Mouse (Mus musculus): Measurements from ENCODE around the gene Cited4. TPM values are rescaled to one million over a fixed set of nuclear protein-coding genes. Genes with fewer than 3 reads are reported as not detected.

Gene Cited4
- polyA plus RNA-seq, 1 experiment from 2014 or later: 1.5 TPM

DNA sequence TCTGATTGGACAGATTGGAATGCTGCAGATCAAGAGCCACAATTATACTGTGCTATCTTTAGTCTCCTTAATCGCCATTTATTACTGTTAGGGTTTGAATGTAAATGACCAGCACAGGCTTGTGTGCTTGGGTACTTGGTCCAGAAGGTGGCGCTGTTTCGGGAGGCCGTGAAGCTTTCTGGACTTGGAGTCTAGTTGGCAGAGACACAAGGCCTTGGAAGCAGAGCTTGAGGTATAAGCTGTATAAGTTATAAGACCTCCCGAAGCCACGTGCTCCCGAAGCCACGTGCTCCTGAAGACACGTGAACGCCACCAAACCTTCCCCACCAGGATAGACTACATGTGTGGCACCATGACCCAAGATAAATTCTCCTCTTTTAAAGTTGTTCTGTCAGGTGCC, 26.3 kb downstream of the Cited4 start:
- ATAC-seq (ENCODE audit: low read depth): no peak; the same call in 1 of the 2 replicates
- no peak overlapping the region for H3K4me3 ChIP-seq (ENCODE audit: low read length)
- 44% methylated on average over 10 of the region's 10 CpGs for WGBS
- no peaks in the 10 kb centered on the region; the same call in 1 of the 2 replicates for H3K36me3 ChIP-seq (ENCODE audit: control insufficient read depth, insufficient read depth, low read length)
- H3K4me1 ChIP-seq (replicated peaks; ENCODE audit: control insufficient read depth, insufficient read depth, low read length): no peaks in the 10 kb centered on the region; the same call in 1 of the 2 replicates
- no peaks in the 10 kb centered on the region for H3K9me3 ChIP-seq (ENCODE audit: control insufficient read depth, low read length)
- H3K4me2 ChIP-seq (ENCODE audit: low read depth, low read length): no peak overlapping the region
- no peaks in the 10 kb centered on the region for H3K27me3 ChIP-seq (ENCODE audit: control insufficient read depth, insufficient read depth, low read depth, low read length)
- no peak overlapping the region for H3K9ac ChIP-seq (ENCODE audit: low read length)
- H3K27ac ChIP-seq (ENCODE audit: low read length): no peak overlapping the region

DNA sequence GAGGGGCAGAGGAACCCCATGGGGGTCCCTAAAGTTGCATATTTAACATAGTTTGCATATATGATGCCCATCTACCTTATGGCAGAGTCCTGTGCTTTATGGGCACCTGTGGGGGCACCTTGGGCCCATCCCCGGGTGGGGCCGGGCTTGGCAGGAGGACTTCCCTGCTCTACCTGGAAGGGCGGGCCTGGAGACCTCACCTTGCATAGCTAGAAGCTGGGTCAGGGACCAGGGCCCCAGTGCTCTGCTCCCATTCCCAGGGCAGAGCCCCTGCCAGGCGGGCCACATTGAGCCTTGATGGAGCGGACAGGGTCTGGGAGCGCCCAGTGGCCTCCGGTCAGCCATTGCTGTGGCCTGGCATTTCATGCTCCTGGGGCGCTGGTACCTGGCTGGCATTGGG, 31.0 kb downstream of the Cited4 start:
- Histone ChIP-seq H3K4me2 (ENCODE audit: low read depth, low read length) (no peak overlapping the region), H3K27ac (ENCODE audit: low read length) (no peak overlapping the region), H3K9ac (ENCODE audit: low read length) (no peak overlapping the region), H3K4me3 (ENCODE audit: low read length) (no peak overlapping the region), H3K36me3 (ENCODE audit: control insufficient read depth, insufficient read depth, low read length) (no peaks in the 10 kb centered on the region; the same call in 1 of the 2 replicates), H3K27me3 (ENCODE audit: control insufficient read depth, insufficient read depth, low read depth, low read length) (peaks cover 10% of the 10 kb centered on the region), H3K4me1 (replicated peaks; ENCODE audit: control insufficient read depth, insufficient read depth, low read length) (no peaks in the 10 kb centered on the region), H3K9me3 (ENCODE audit: control insufficient read depth, low read length) (no peaks in the 10 kb centered on the region)
- WGBS: 88% methylated on average over 8 of the region's 8 CpGs
- ATAC-seq (ENCODE audit: low read depth): no peak

DNA sequence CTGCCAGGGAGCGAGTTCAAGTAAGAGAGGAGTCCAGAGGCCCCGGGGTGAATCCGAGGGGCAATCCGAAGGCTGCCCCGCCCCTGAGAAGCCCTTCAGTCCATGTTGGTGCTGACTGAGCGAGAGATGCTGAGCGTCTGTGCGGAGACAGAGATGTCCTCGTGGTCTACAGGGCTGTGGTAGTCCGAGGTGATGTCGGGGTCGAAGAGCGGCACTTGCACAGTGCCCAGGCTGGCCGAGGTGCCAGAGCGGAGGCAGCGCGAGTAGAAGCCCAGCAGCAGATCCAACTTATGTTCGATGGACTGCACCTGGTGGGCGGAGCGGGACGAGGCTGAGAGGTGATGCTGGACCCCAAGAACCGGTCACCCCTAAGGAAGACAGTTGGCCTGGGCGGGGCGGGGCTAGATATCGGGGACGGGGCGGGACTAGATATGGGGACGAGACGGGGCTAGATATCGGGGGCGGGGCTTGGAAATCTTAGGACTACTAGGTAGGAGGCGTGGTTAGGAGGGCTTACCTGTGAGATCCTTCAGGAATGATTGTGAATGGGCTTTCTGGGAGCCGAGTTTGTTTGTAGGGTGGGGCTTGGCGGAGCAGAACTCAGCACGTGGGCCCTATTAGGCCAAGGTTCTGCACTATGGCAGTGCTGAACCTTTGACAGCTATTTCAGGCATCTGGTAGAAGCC, 31.6 kb downstream of the Cited4 start:
- Histone ChIP-seq H3K4me1 (replicated peaks; ENCODE audit: control insufficient read depth, insufficient read depth, low read length) (no peaks in the 10 kb centered on the region), H3K9ac (ENCODE audit: low read length) (no peak overlapping the region), H3K36me3 (ENCODE audit: control insufficient read depth, insufficient read depth, low read length) (no peaks in the 10 kb centered on the region; the same call in 1 of the 2 replicates), H3K4me3 (ENCODE audit: low read length) (0 out of 2 replicates have a peak overlapping the region, but pooled peaks have one; percentile 8), H3K27ac (ENCODE audit: low read length) (no peak overlapping the region), H3K4me2 (ENCODE audit: low read depth, low read length) (peak overlapping the region; percentile 43), H3K9me3 (ENCODE audit: control insufficient read depth, low read length) (no peaks in the 10 kb centered on the region), H3K27me3 (ENCODE audit: control insufficient read depth, insufficient read depth, low read depth, low read length) (peaks cover 10% of the 10 kb centered on the region)
- ATAC-seq (ENCODE audit: low read depth): peak; percentile 34; the same call in 1 of the 2 replicates
- 17% methylated on average over 35 of the region's 35 CpGs for WGBS

DNA sequence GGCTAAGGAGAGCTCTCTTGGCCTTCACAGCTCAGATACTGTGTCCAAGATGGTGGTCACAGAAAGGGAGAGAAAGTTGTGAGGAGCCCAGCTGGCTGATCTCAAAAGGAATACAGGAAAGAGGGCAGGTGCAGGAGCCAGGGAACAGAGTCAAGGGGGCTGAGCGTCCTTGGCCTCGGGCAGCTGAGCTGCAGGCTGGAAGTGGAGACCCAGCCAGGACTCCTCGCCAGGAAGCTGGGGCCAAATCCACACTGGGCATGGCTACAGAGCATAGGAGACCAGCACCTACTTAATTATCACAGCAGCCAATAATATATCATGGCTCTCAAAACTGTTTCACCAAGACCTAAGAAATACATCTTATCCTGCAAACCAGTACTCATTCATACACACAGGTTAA, 34.8 kb downstream of the Cited4 start:
- Histone ChIP-seq H3K4me2 (ENCODE audit: low read depth, low read length) (no peak overlapping the region), H3K4me1 (replicated peaks; ENCODE audit: control insufficient read depth, insufficient read depth, low read length) (no peaks in the 10 kb centered on the region), H3K9ac (ENCODE audit: low read length) (no peak overlapping the region), H3K4me3 (ENCODE audit: low read length) (no peak overlapping the region), H3K36me3 (ENCODE audit: control insufficient read depth, insufficient read depth, low read length) (no peaks in the 10 kb centered on the region), H3K27ac (ENCODE audit: low read length) (no peak overlapping the region), H3K27me3 (ENCODE audit: control insufficient read depth, insufficient read depth, low read depth, low read length) (peaks cover 10% of the 10 kb centered on the region), H3K9me3 (ENCODE audit: control insufficient read depth, low read length) (no peaks in the 10 kb centered on the region)
- no peak for ATAC-seq (ENCODE audit: low read depth)
- WGBS: 81% methylated on average over 3 of the region's 3 CpGs

DNA sequence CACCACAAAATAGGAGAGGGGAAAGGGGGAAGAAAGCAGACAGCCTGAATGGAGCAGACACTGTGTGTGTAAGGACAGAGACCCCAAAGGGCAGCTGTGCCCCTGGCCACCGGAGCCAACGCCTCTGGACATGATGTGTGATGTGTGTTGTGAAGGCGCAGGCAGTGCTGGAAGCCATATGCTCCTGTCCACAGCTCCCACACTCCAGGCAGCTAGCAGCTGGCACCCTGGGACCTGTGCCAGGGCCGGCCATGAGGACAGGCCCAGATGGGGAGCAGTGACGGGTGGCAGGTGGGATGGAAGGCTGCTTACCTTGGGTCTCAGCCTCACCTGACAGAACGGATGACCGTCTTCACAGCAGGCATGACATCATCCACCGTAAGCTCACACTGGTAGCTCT, 35.7 kb downstream of the Cited4 start:
- Histone ChIP-seq H3K4me2 (ENCODE audit: low read depth, low read length) (no peak overlapping the region), H3K4me3 (ENCODE audit: low read length) (no peak overlapping the region), H3K9me3 (ENCODE audit: control insufficient read depth, low read length) (no peaks in the 10 kb centered on the region), H3K27me3 (ENCODE audit: control insufficient read depth, insufficient read depth, low read depth, low read length) (peaks cover 10% of the 10 kb centered on the region), H3K27ac (ENCODE audit: low read length) (no peak overlapping the region), H3K36me3 (ENCODE audit: control insufficient read depth, insufficient read depth, low read length) (no peaks in the 10 kb centered on the region), H3K4me1 (replicated peaks; ENCODE audit: control insufficient read depth, insufficient read depth, low read length) (no peaks in the 10 kb centered on the region), H3K9ac (ENCODE audit: low read length) (no peak overlapping the region)
- no peak for ATAC-seq (ENCODE audit: low read depth)
- 68% methylated on average over 8 of the region's 8 CpGs for WGBS

DNA sequence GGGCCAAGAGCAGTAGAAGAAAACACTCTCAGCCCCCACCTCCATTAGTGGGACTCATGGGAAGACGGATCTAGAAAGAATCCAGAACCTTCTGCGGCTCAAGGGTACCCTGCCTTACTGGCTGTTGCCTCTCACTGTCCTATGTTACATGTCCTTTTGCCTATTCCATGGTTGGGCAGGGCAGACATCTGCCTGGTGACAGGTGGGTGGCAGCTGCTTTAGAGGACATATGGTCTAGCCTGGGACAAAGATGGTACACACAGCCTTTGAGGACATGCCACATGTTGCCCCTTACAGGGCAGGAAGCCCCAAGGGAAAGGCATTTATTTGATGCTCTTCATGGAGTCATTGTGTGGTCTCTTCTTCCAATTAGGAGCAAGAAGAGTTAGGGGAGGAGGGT, 36.1 kb downstream of the Cited4 start:
- no peak overlapping the region for H3K4me2 ChIP-seq (ENCODE audit: low read depth, low read length)
- 80% methylated on average over 2 of the region's 2 CpGs for WGBS
- no peak overlapping the region for H3K9ac ChIP-seq (ENCODE audit: low read length)
- no peak overlapping the region for H3K27ac ChIP-seq (ENCODE audit: low read length)
- no peaks in the 10 kb centered on the region for H3K4me1 ChIP-seq (replicated peaks; ENCODE audit: control insufficient read depth, insufficient read depth, low read length)
- H3K9me3 ChIP-seq (ENCODE audit: control insufficient read depth, low read length): no peaks in the 10 kb centered on the region
- H3K36me3 ChIP-seq (ENCODE audit: control insufficient read depth, insufficient read depth, low read length): no peaks in the 10 kb centered on the region
- no peak overlapping the region for H3K4me3 ChIP-seq (ENCODE audit: low read length)
- no peak for ATAC-seq (ENCODE audit: low read depth)
- H3K27me3 ChIP-seq (ENCODE audit: control insufficient read depth, insufficient read depth, low read depth, low read length): peaks cover 10% of the 10 kb centered on the region

DNA sequence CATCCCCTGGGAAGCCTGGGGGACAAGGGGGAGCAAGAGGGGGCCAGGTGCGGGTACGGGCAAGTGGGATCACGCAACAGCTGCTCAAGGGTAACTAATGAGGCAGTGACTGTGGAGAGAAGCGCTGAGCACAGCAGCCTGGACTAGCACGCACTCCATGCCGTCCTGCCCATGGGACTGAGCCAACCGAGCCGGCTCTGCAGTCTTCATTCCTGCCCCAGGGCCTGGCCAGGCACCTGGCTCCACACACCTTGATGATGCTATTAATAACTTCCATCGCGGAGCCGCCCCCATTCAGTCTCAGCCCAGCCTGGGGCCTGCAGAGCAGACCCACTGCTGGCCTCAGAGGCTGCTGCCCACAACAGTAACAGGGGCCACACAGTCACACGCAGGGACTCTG, 45.9 kb downstream of the Cited4 start:
- H3K9me3 ChIP-seq (ENCODE audit: control insufficient read depth, low read length): no peaks in the 10 kb centered on the region
- no peaks in the 10 kb centered on the region for H3K36me3 ChIP-seq (ENCODE audit: control insufficient read depth, insufficient read depth, low read length)
- peaks cover 10% of the 10 kb centered on the region for H3K4me1 ChIP-seq (replicated peaks; ENCODE audit: control insufficient read depth, insufficient read depth, low read length)
- H3K4me3 ChIP-seq (ENCODE audit: low read length): no peak overlapping the region
- no peak overlapping the region for H3K27ac ChIP-seq (ENCODE audit: low read length)
- no peak overlapping the region for H3K9ac ChIP-seq (ENCODE audit: low read length)
- ATAC-seq (ENCODE audit: low read depth): no peak
- H3K4me2 ChIP-seq (ENCODE audit: low read depth, low read length): no peak overlapping the region
- no peaks in the 10 kb centered on the region; the same call in 1 of the 2 replicates for H3K27me3 ChIP-seq (ENCODE audit: control insufficient read depth, insufficient read depth, low read depth, low read length)
- 77% methylated on average over 12 of the region's 12 CpGs for WGBS

DNA sequence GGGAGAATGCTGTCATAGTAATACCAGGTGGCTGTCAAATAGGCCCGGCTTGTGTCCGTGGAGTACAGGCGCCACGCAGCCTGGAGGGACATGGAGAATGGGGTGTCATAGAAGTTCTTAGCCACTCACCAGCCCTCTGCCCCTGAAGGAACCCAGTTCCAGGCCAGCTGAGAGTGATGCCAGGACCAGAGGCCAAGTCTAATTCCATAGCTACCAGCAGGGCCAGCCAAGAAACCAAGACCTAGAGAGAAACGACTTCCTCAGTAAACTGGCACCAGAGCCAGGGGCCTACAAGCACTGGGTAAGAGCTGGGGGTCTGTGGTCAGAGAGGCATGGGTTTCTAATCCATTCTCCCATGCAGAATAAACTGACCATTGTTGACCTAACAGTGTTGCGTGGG, 46.6 kb downstream of the Cited4 start:
- Histone ChIP-seq H3K4me2 (ENCODE audit: low read depth, low read length) (no peak overlapping the region), H3K36me3 (ENCODE audit: control insufficient read depth, insufficient read depth, low read length) (no peaks in the 10 kb centered on the region), H3K9ac (ENCODE audit: low read length) (no peak overlapping the region), H3K4me3 (ENCODE audit: low read length) (no peak overlapping the region), H3K27ac (ENCODE audit: low read length) (no peak overlapping the region), H3K27me3 (ENCODE audit: control insufficient read depth, insufficient read depth, low read depth, low read length) (peaks cover 4% of the 10 kb centered on the region; the same call in 1 of the 2 replicates), H3K9me3 (ENCODE audit: control insufficient read depth, low read length) (no peaks in the 10 kb centered on the region), H3K4me1 (replicated peaks; ENCODE audit: control insufficient read depth, insufficient read depth, low read length) (peaks cover 10% of the 10 kb centered on the region)
- WGBS: 81% methylated on average over 6 of the region's 6 CpGs
- ATAC-seq (ENCODE audit: low read depth): no peak

DNA sequence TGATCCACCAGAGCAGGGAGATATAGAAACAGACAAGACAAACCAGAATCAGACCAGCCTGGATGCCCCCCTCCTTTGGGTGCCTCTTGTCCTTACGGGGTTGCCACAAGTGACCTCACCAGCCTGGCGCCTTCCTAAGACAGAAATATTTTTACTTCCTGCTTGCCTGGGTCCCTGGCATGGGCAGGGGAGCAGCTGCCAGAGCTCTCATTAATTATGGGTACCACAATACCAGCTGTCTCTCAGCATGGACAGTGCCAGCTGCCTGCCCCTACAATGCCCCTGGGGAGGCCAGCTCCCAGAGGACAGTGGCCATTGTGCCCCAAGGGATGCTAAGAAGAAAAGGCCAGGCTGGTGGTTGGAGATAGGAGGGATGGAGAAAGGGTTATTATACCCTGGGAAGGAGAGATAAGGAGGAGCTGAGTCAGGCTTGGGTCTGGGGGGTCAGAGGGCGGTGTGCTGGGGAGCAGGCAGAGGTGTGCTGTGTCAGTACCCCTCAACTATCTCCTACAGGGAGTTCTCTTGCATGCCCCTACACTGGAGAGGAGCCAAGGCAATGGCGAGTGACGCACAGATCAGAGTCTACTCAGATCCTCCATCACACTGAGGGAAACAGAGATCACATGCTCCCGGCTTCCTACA, 47.6 kb downstream of the Cited4 start:
- no peak for ATAC-seq (ENCODE audit: low read depth)
- H3K27ac ChIP-seq (ENCODE audit: low read length): no peak overlapping the region
- WGBS: 64% methylated on average over 6 of the region's 6 CpGs
- no peak overlapping the region for H3K9ac ChIP-seq (ENCODE audit: low read length)
- H3K36me3 ChIP-seq (ENCODE audit: control insufficient read depth, insufficient read depth, low read length): no peaks in the 10 kb centered on the region
- peaks cover 10% of the 10 kb centered on the region for H3K4me1 ChIP-seq (replicated peaks; ENCODE audit: control insufficient read depth, insufficient read depth, low read length)
- peaks cover 4% of the 10 kb centered on the region; the same call in 1 of the 2 replicates for H3K27me3 ChIP-seq (ENCODE audit: control insufficient read depth, insufficient read depth, low read depth, low read length)
- no peak overlapping the region for H3K4me3 ChIP-seq (ENCODE audit: low read length)
- no peaks in the 10 kb centered on the region for H3K9me3 ChIP-seq (ENCODE audit: control insufficient read depth, low read length)
- H3K4me2 ChIP-seq (ENCODE audit: low read depth, low read length): no peak overlapping the region
